Comparison of ENCODE assay signal across 10 mouse cellular contexts in the genomic region with DNA sequence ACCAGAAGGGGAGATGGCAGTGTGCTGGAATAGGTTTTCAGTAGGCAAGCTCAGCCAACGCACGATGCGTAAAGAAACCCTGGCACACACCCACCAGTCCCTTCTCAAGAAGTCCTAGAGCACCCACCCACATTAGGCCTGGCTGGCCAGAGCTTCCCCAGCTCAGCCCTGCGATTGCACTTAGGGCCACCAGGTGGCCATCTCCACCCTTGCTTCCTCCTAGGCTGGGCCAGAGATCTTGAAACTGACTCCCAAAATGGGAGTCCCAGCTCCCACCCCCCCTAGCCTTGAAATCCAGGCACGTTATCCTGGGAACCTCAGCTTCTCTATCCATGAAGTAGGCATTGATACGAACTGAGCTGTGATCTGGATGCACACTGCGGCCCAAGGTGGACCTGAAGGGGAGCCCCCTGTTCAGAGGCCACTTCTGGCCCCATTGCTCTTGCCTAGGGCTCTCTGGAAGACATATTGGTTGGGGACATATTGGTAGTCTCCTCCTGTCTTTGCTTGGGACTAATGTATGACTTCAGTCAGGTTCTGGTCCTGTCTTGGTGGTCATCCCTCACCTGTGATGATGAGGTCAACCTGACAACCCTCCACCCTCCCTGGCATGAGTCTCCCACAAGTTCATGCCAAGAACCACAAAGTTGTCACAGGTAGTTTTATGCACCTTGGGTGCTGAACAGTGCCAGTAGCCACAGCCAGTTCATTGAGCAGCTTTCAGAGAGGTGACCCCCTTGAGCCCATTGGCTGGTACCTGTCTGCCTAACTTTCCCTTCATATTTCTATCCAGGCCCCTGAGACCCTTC. TPM values are rescaled to one million over a fixed set of nuclear protein-coding genes. Genes with fewer than 3 reads are reported as not detected.
A peak's percentile ranks its signal among the peaks of the same experiment; 100 is the strongest.
DNase-seq lines count a peak whose midpoint lies in the region; ATAC-seq and TF ChIP-seq lines count a peak whose summit lies in the region.
"Had no signal": no experiment of that assay in that cellular context is flagged by ENCODE, and none has a peak within 500 bp of the region (broad histone marks: within the 10 kb centered on the region; RNA-seq: fewer than 3 reads in every experiment).

No protein-coding gene starts in this region.

- H3K36me3 ChIP-seq in kidney, adult 2 months (ENCODE audit: control insufficient read depth, insufficient read depth, low read length) = no peaks in the 10 kb centered on the region
- no peaks in the 10 kb centered on the region for H3K36me3 ChIP-seq in kidney, embryonic 15.5 days
- H3K36me3 ChIP-seq in intestine, embryonic 15.5 days = no peaks in the 10 kb centered on the region
- H3K36me3 ChIP-seq: embryonic facial prominence, embryonic 12.5 days; limb, embryonic 13.5 days had no signal

- no peak overlapping the region for H3K9ac ChIP-seq in kidney, embryonic 15.5 days
- H3K9ac ChIP-seq in intestine, embryonic 15.5 days = no peak overlapping the region
- H3K9ac ChIP-seq: embryonic facial prominence, embryonic 12.5 days; limb, embryonic 13.5 days had no signal

- TF ChIP-seq CTCF in kidney, adult 2 months (conservative IDR thresholded peaks at IDR 0.05; ENCODE audit: insufficient read depth, insufficient read length, low read depth, low read length) = peak; percentile 80

- DNase-seq in kidney, adult 2 months = peak; percentile 53
- DNase-seq in B cell, adult 2 months = peak; percentile 62 to 65
- DNase-seq in R1 (ENCODE audit: low read depth, low spot score) = peak; percentile 52
- DNase-seq in embryo, embryonic 11 days = peak; percentile 78
- peak; percentile 73 for DNase-seq in lung, postnatal 10 days

- H3K4me1 ChIP-seq in kidney, adult 2 months (ENCODE audit: control insufficient read depth, insufficient read depth, low read length) = no peaks in the 10 kb centered on the region
- H3K4me1 ChIP-seq in kidney, embryonic 15.5 days = 0 out of 2 replicates have a peak, but pooled peaks cover 2% of the 10 kb centered on the region
- H3K4me1 ChIP-seq in intestine, embryonic 15.5 days (replicated peaks) = peaks cover 11% of the 10 kb centered on the region; the same call in 1 of the 2 replicates
- H3K4me1 ChIP-seq: embryonic facial prominence, embryonic 12.5 days had no signal

- no peak overlapping the region for H3K4me2 ChIP-seq in kidney, embryonic 15.5 days
- no peak overlapping the region for H3K4me2 ChIP-seq in intestine, embryonic 15.5 days (replicated peaks)
- H3K4me2 ChIP-seq: embryonic facial prominence, embryonic 12.5 days; limb, embryonic 13.5 days had no signal

- no peak for ATAC-seq in kidney, embryonic 15.5 days (replicated peaks; ENCODE audit: low FRiP score)
- peak; percentile 58; the same call in 1 of the 2 replicates for ATAC-seq in intestine, embryonic 15.5 days
- no peak for ATAC-seq in monocyte, adult 5-6 weeks (replicated peaks; ENCODE audit: insufficient number of reproducible peaks, low FRiP score, low TSS enrichment, poor library complexity, severe bottlenecking)

- no peak for TF ChIP-seq POLR2A in kidney, adult 2 months (IDR thresholded peaks at IDR 0.05; ENCODE audit: low read depth, low read length)

- WGBS in kidney, adult 2 months = 49% methylated on average over 7 of the region's 7 CpGs
- WGBS in kidney, embryonic 15.5 days = 47% methylated on average over 7 of the region's 7 CpGs
- 45% methylated on average over 7 of the region's 7 CpGs for WGBS in intestine, embryonic 15.5 days

- H3K27ac ChIP-seq in kidney, adult 2 months (ENCODE audit: insufficient read depth, low read depth, low read length) = no peak overlapping the region
- no peak overlapping the region for H3K27ac ChIP-seq in kidney, embryonic 15.5 days
- no peak overlapping the region for H3K27ac ChIP-seq in intestine, embryonic 15.5 days
- H3K27ac ChIP-seq: embryonic facial prominence, embryonic 12.5 days; limb, embryonic 13.5 days had no signal

- H3K27me3 ChIP-seq in kidney, adult 2 months (replicated peaks; ENCODE audit: control insufficient read depth, insufficient read depth, low read length) = no peaks in the 10 kb centered on the region
- no peaks in the 10 kb centered on the region for H3K27me3 ChIP-seq in kidney, embryonic 15.5 days
- H3K27me3 ChIP-seq in intestine, embryonic 15.5 days (replicated peaks) = no peaks in the 10 kb centered on the region
- H3K27me3 ChIP-seq: limb, embryonic 13.5 days had no signal

- no peaks in the 10 kb centered on the region for H3K9me3 ChIP-seq in kidney, embryonic 15.5 days (replicated peaks)
- H3K9me3 ChIP-seq in intestine, embryonic 15.5 days = no peaks in the 10 kb centered on the region
- H3K9me3 ChIP-seq: embryonic facial prominence, embryonic 12.5 days; limb, embryonic 13.5 days had no signal

- H3K4me3 ChIP-seq in kidney, adult 2 months (ENCODE audit: insufficient read depth, low read depth, low read length) = no peak overlapping the region
- H3K4me3 ChIP-seq in kidney, embryonic 15.5 days (replicated peaks) = no peak overlapping the region
- H3K4me3 ChIP-seq in intestine, embryonic 15.5 days (replicated peaks) = no peak overlapping the region
- H3K4me3 ChIP-seq: embryonic facial prominence, embryonic 12.5 days; limb, embryonic 13.5 days had no signal

RNA-seq across cellular contexts. Expression of gene Grap, which starts 13.1 kb away (rescaled TPM):
- 11.1 and 15.3 TPM in 2 replicates for polyA plus RNA-seq in kidney, adult 2 months (2012; rRNA removed)
- polyA plus RNA-seq in kidney, embryonic 15.5 days (2015; fragmentation: Nextera tagmentation; extraction: Ambion mirVana) = 12.9 and 13.0 TPM in 2 replicates
- polyA plus RNA-seq in intestine, embryonic 15.5 days (2015; fragmentation: Nextera tagmentation; extraction: Ambion mirVana) = 7.1 and 7.6 TPM in 2 replicates
- total RNA-seq in monocyte, adult 5-6 weeks (2017) = 14.6 to 39.1 TPM (median 19.1 TPM) in 3 replicates

RNA-seq across cellular contexts. Expression of gene Fam83g, which starts 17.7 kb away (rescaled TPM):
- 15.4 and 17.6 TPM in 2 replicates for polyA plus RNA-seq in kidney, adult 2 months (2012; rRNA removed)
- 2.2 and 2.8 TPM in 2 replicates for polyA plus RNA-seq in kidney, embryonic 15.5 days (2015; fragmentation: Nextera tagmentation; extraction: Ambion mirVana)
- 7.4 and 7.9 TPM in 2 replicates for polyA plus RNA-seq in intestine, embryonic 15.5 days (2015; fragmentation: Nextera tagmentation; extraction: Ambion mirVana)
- 0.10 TPM in 1 of 3 replicates, not detected in the others for total RNA-seq in monocyte, adult 5-6 weeks (2017)

RNA-seq across cellular contexts. Expression of gene Slc5a10, which starts 54.4 kb away (rescaled TPM):
- 348 and 492 TPM in 2 replicates for polyA plus RNA-seq in kidney, adult 2 months (2012; rRNA removed)
- 0.45 TPM in 2 replicates for polyA plus RNA-seq in kidney, embryonic 15.5 days (2015; fragmentation: Nextera tagmentation; extraction: Ambion mirVana)
- 0.13 TPM in 1 of 2 replicates, not detected in the other for polyA plus RNA-seq in intestine, embryonic 15.5 days (2015; fragmentation: Nextera tagmentation; extraction: Ambion mirVana)
- not detected in 3 replicates for total RNA-seq in monocyte, adult 5-6 weeks (2017)

Comparison
In these comparisons a context has a peak if more than half of its experiments do, and no peak if none do; other contexts are left out.
1. RNA of gene Slc5a10, which starts 54.4 kb away (polyA plus RNA-seq): 348 to 492 TPM in kidney, adult 2 months; 0.45 TPM in kidney, embryonic 15.5 days and 0.13 TPM in intestine, embryonic 15.5 days; every median in the first group is over 100 times any median in the second.
2. Peak in every context shown above with its lines, with median percentiles within 50 percentile points of each other: DNase-seq.